Mouse (Mus musculus) lung, postnatal 25 days (tissue): ENCODE results near the gene Adcy3.

Experiments used
- DNase-seq: peaks from one replicate; pipeline ENCODE4 v3.0.0; 2022; ENCODE audit warnings: low spot score

Gene Adcy3

GRCm38 (mm10) chr12:4245742-4246141, 112.8 kb downstream of the Adcy3 start:
- DNase-seq, result no peak

GRCm38 (mm10) chr12:4249786-4250185, 116.9 kb downstream of the Adcy3 start:
- no peak for DNase-seq

- no peak for DNase-seq
Observed at GRCm38 (mm10) chr12:4252742-4253655, 120.1 kb downstream of the Adcy3 start.
